Mouse (Mus musculus) stomach, embryonic 15.5 days (tissue): ENCODE measurements around the gene Hoxd9. TPM values are rescaled to one million over a fixed set of nuclear protein-coding genes. Genes with fewer than 3 reads are reported as not detected.

Experiments
- ATAC-seq: fragments of 200-750 bp; cut with Nextera tagmentation; 2 replicates; pipeline ENCODE4 v1.8.0; 2017; ENCODE audit warnings: low read depth, moderate number of reproducible peaks, moderate TSS enrichment; ENCODE audit not compliant: insufficient read depth, low FRiP score
- H3K27ac ChIP-seq: fragments of 300-500 bp; sonication (generic); 2 replicates; pipeline ENCODE4 v1.5.1; 2015; ENCODE audit warnings: mild to moderate bottlenecking, inconsistent platforms
- H3K27me3 ChIP-seq: fragments of 300-500 bp; sonication (generic); replicated peaks from 2 replicates; pipeline ENCODE4 v1.6.1; 2015; ENCODE audit warnings: inconsistent platforms
- H3K36me3 ChIP-seq: fragments of 300-500 bp; sonication (generic); 2 replicates; pipeline ENCODE4 v1.6.1; 2015; ENCODE audit warnings: inconsistent platforms
- H3K4me1 ChIP-seq: fragments of 300-500 bp; sonication (generic); 2 replicates; pipeline ENCODE4 v1.6.1; 2015; ENCODE audit warnings: inconsistent platforms
- H3K4me2 ChIP-seq: fragments of 300-500 bp; sonication (generic); 2 replicates; pipeline ENCODE4 v1.6.1; 2015; ENCODE audit warnings: mild to moderate bottlenecking, inconsistent platforms
- H3K4me3 ChIP-seq: fragments of 300-500 bp; sonication (generic); replicated peaks from 2 replicates; pipeline ENCODE4 v1.5.1; 2015; ENCODE audit warnings: inconsistent platforms
- H3K9ac ChIP-seq: fragments of 300-500 bp; sonication (generic); 2 replicates; pipeline ENCODE4 v1.6.1; 2015; ENCODE audit warnings: inconsistent platforms
- H3K9me3 ChIP-seq: fragments of 300-500 bp; sonication (generic); 2 replicates; pipeline ENCODE4 v1.6.1; 2016; ENCODE audit warnings: inconsistent platforms
- WGBS: fragments of 180-500 bp; shearing (Covaris S2); methylation state at CpG from one replicate; pipeline ENCODE4 v1.1.7; 2015; 5-methylcytosine and 5-hydroxymethylcytosine counted together
- polyA plus RNA-seq: library from polyadenylated mRNA; unstranded; fragments of >200 nt; fragmentation: Nextera tagmentation; extraction: Ambion mirVana; gene quantifications from 2 replicates; pipeline ENCODE4 v1.2.1, GENCODE M21; 2015

Hoxd9 gene
- polyA plus RNA-seq, 1 experiment from 2014 or later, result 1.3 TPM

DNA sequence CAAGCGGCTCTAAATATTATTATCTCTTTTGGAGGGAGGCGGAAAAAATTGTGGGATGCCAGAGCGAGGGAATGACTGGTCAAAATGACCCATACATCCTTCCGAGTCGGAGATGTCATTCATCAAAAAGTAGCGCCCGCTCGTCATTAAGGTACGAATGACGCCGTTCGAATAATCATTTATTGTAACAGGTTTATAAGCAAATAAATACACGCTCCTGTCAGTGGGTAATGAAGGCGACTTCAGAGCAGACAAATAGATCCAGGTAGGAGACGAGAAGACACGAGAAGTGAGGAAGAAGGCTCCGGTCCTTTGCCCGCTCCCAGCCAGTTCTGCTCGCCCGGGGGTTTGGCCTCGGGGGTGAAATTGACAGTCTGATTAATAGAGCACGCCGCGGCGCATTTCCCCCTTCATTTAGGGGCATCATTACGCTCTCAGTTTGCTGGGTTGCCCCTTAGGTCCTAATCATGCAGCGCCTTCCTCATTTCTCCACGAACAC lies 38.0 kb upstream of the Hoxd9 start, which contains the start of gene Evx2:
Gene Evx2 (minus strand): TSS at position 51 of the 499 bp plus-strand sequence.
- no peaks in the 10 kb centered on the region for H3K36me3 ChIP-seq
- peaks cover 12% of the 10 kb centered on the region for H3K4me1 ChIP-seq
- WGBS, result 3% methylated on average over 28 of the region's 28 CpGs
- H3K9me3 ChIP-seq, result no peaks in the 10 kb centered on the region
- no peak within 1 kb of the TSS for H3K9ac ChIP-seq
- H3K27ac ChIP-seq, result no peak within 1 kb of the TSS
- H3K4me2 ChIP-seq, result no peak within 1 kb of the TSS
- no peak for ATAC-seq
- peaks cover 88% of the 10 kb centered on the region for H3K27me3 ChIP-seq
- H3K4me3 ChIP-seq, result no peak within 1 kb of the TSS

DNA sequence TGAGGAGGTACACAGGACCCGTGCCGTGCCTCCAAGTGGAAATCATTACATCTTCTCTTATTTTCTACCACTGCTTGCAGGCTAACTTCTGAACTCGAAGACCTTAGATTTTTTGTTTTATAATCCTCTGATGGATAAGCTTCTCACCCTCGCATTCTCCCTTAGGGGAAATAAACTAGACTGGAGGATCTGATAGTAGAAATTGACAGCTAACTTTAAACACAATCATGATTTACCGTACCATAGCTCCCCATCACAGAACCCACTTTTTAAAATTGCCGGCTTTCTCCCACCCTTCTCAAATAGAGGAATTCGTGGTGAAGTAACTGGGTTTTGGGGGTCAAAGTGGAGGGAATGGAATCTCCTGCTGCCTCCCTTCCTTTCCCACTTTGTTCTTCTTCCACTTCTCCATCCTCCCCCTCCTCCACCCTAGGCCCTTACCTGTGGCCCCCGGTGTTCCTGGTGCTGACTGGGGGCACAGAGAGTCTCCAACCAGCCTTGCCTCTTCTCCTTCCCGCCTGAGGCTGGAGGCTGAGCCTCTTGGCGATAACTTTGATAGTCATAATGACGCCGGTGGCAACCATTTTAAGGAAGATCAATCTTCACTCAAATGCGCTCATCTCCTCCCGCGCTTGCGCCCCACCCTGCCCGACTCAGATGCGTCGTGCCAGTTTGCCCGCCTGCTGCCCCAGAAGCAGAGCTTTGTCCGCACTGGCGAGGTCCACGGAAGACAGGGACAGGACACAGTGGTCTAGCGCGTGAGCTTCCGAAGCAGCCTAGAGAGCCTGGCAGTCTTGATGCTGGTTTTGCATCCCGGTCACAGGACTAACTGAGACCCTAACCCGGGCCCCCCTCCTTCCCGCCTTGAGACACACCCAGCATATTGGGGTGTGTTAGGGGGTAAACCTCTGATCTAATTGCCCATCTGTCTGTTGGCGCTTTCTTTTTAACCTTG lies 36.8 kb upstream of the Hoxd9 start:
- no peak overlapping the region for H3K27ac ChIP-seq
- no peak for ATAC-seq

DNA sequence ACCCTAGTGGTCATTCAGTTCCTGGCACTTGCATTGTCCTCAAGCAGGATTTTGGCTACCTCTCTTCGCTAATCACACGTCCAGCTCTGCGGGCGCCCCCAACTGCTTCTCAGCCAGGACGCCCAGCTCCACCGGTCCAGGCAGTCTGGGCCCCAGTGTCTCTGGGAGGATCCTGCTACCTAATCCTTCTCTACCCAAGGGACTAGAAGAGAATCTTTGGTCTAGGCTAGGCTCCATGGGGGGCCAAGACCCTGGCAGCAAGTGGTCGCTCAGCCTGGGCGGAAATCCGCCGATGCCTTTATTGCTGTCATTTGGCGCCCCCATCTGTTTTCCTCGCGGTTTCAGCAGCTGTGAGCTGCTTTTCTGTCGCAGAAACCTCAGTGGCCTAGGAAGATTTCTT lies 35.8 kb upstream of the Hoxd9 start:
- ATAC-seq, result no peak
- H3K36me3 ChIP-seq, result no peaks in the 10 kb centered on the region

More for the DNA sequence above, 36.8 kb upstream of the Hoxd9 start:
- H3K36me3 ChIP-seq, result no peaks in the 10 kb centered on the region
- H3K9me3 ChIP-seq, result no peaks in the 10 kb centered on the region
- no peak overlapping the region for H3K4me3 ChIP-seq
- 2% methylated on average over 30 of the region's 30 CpGs for WGBS
- no peak overlapping the region for H3K9ac ChIP-seq
- no peak overlapping the region for H3K4me2 ChIP-seq
- peaks cover 7% of the 10 kb centered on the region for H3K4me1 ChIP-seq
- H3K27me3 ChIP-seq, result peaks cover 86% of the 10 kb centered on the region

DNA sequence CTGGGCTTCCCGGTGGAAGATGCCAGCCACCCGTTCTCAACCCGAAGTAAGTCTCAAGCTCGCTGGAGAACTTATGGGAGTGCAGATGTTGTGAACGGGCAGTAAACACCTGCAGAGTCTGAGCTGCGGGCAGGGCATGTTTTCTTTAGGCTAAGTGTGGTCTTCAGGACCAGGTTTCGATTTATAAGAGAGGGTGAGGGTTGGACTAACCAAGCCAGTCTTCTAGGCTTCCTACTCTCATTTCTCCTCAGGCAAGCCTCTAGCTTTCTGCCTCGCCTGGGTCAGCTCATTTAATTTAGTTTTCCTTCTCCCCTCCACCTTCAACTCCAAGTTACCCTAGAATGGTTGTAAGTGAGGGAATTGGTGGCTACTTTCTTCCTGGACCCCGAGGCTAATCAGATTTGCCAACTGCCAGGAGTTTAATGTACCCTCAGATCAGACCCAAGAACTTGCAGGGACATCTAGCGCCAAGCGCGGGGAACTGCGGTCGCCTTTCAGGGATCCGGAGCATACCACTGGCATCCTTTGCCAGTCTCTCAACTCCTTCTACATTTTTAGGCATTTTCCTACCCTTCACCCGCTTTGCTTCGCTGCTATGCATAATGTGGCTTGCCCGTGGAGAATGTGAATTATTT lies 34.1 kb upstream of the Hoxd9 start:
- H3K27me3 ChIP-seq, result peaks cover 89% of the 10 kb centered on the region
- no peak for ATAC-seq

More for the DNA sequence above, 35.8 kb upstream of the Hoxd9 start:
- Histone ChIP-seq H3K9ac (no peak overlapping the region), H3K4me1 (peaks cover 2% of the 10 kb centered on the region; the same call in 1 of the 2 replicates), H3K27ac (no peak overlapping the region), H3K4me3 (peak overlapping the region; percentile 22; the same call in 1 of the 2 replicates), H3K4me2 (peak overlapping the region; percentile 41; the same call in 1 of the 2 replicates), H3K9me3 (no peaks in the 10 kb centered on the region), H3K27me3 (peaks cover 86% of the 10 kb centered on the region)
- WGBS, result 1% methylated on average over 14 of the region's 14 CpGs

DNA sequence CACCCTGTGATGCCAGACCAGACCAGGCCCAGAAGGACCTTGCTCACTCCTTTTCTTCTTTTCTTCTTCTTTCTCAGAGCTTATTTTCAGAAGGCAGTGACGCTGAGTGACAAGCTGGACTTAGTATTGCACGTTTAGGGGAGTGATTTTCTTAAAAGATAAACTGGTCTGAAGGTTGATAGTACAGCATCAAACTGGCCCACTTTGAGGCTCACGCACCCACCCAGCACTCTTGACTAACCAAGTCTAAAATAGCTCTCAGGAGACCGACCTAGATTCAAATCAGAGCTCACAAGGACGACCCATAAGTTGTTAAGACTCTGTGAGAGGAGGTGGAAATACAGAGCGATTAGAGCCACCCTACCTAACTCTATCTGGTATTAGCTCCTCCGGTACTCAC lies 31.1 kb upstream of the Hoxd9 start:
- Histone ChIP-seq H3K27me3 (peaks cover 92% of the 10 kb centered on the region), H3K9ac (no peak overlapping the region), H3K36me3 (no peaks in the 10 kb centered on the region), H3K27ac (no peak overlapping the region), H3K9me3 (no peaks in the 10 kb centered on the region), H3K4me3 (no peak overlapping the region), H3K4me1 (peaks cover 13% of the 10 kb centered on the region), H3K4me2 (no peak overlapping the region)
- WGBS, result 4% methylated on average over 7 of the region's 7 CpGs
- no peak for ATAC-seq

More for the DNA sequence above, 34.1 kb upstream of the Hoxd9 start:
- WGBS, result 4% methylated on average over 18 of the region's 18 CpGs
- no peak overlapping the region for H3K9ac ChIP-seq
- H3K4me3 ChIP-seq, result no peak overlapping the region
- no peaks in the 10 kb centered on the region for H3K9me3 ChIP-seq
- H3K4me1 ChIP-seq, result peaks cover 10% of the 10 kb centered on the region
- no peak overlapping the region for H3K4me2 ChIP-seq
- H3K27ac ChIP-seq, result no peak overlapping the region
- no peaks in the 10 kb centered on the region for H3K36me3 ChIP-seq

DNA sequence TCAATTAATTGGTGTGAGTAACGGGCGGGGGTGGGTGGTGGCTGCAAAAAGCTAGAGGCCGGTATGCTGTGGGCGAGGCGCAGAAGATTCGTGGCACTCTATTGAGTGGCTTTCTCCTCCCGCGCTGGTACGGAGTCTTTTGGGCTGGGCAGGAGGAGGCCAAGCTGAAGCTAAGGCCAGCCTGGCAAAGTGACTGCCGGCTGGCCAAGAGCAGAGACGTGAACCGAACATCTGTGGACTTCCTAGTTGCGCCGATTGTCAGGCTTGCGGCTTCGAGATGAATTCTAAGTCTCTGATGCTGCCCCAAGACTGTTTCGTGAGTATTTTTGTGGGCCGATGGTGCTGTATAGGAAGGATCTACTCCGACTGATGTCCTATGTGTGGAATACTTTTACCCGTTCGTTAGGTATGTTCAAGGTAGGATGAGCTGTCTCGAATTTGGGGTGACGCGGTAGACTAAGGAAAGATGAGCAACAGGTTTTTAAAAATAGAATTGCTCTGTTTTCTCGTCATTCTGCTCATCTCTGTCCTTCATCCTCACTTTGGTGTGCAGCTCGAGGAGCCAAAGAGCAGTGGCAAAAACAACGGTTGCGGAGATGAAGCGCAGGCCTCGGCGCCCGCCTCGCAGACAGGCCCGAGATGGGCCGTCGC lies 30.2 kb upstream of the Hoxd9 start:
- H3K27ac ChIP-seq, result no peak overlapping the region
- H3K4me1 ChIP-seq, result peaks cover 10% of the 10 kb centered on the region
- H3K36me3 ChIP-seq, result no peaks in the 10 kb centered on the region
- peak overlapping the region; percentile 76; the same call in 1 of the 2 replicates for H3K4me2 ChIP-seq
- no peak for ATAC-seq
- H3K9me3 ChIP-seq, result no peaks in the 10 kb centered on the region
- peak overlapping the region; percentile 39; the same call in 1 of the 2 replicates for H3K4me3 ChIP-seq
- 2% methylated on average over 36 of the region's 36 CpGs for WGBS
- H3K27me3 ChIP-seq, result peaks cover 91% of the 10 kb centered on the region
- no peak overlapping the region for H3K9ac ChIP-seq

DNA sequence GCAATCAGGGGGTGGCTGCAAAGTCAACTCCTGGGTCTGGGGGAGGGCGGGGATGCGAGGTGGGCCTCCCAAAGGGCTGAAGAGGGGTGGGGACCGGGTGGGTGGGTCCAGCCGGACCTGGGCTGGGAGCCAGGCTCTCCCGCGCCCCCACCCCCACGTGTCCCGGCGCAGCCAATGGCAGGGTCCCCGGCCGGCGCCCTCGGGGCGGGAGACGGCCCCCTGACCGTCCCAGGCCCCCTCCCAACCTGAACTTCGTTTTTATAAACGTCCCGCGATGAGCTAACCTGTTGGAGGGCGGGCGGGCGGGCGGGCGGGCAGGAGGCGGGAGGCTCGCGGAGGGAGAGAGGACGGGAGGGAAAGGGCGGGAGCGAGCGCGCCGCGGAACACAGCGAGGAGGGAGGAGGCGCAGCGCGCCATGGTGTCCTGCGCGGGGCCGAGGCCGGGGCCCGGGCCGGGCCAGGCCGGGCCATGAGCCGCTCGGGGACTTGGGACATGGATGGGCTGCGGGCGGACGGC lies 29.6 kb upstream of the Hoxd9 start, which contains the start of gene Hoxd13:
Gene Hoxd13 (plus strand): TSS at position 469 of the 516 bp plus-strand sequence.
- Histone ChIP-seq H3K9me3 (no peaks in the 10 kb centered on the region), H3K27ac (no peak within 1 kb of the TSS), H3K27me3 (peaks cover 90% of the 10 kb centered on the region), H3K4me1 (peaks cover 14% of the 10 kb centered on the region), H3K4me3 (peak within 1 kb of the TSS; percentile 39), H3K9ac (no peak within 1 kb of the TSS), H3K4me2 (peak within 1 kb of the TSS; percentile 76), H3K36me3 (no peaks in the 10 kb centered on the region)
- WGBS, result 1% methylated on average over 40 of the region's 51 CpGs
- ATAC-seq, result 0 out of 2 replicates have a peak, but pooled peaks have one; percentile 47

DNA sequence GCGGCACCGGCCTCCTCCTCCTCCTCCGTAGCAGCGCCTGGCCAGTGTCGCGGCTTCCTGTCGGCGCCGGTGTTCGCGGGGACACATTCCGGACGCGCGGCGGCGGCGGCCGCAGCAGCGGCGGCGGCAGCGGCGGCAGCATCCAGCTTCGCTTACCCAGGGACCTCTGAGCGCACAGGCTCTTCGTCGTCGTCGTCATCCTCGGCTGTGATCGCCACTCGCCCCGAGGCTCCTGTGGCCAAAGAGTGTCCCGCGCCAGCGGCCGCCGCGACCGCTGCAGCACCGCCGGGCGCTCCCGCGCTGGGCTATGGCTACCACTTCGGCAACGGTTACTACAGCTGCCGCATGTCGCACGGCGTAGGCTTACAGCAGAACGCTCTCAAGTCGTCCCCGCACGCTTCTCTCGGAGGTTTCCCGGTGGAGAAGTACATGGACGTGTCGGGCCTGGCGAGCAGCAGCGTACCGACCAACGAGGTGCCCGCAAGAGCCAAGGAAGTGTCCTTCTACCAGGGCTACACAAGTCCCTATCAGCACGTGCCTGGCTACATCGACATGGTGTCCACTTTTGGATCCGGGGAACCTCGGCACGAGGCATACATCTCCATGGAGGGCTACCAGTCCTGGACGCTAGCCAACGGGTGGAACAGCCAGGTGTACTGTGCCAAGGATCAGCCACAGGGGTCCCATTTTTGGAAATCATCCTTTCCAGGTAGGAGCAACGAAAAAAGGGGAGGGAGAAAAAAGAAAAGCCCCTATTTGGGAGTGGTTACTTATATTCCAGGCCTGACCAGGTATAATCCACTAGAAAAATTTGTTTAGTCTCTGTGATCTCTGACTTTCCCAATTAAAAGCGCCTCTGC lies 28.9 kb upstream of the Hoxd9 start:
- H3K9ac ChIP-seq, result no peak overlapping the region
- no peaks in the 10 kb centered on the region for H3K36me3 ChIP-seq
- under 1% methylated on average over 73 of the region's 74 CpGs for WGBS
- peak overlapping the region; percentile 76 for H3K4me2 ChIP-seq
- peaks cover 15% of the 10 kb centered on the region for H3K4me1 ChIP-seq
- no peaks in the 10 kb centered on the region for H3K9me3 ChIP-seq
- H3K27me3 ChIP-seq, result peaks cover 90% of the 10 kb centered on the region
- H3K27ac ChIP-seq, result no peak overlapping the region
- H3K4me3 ChIP-seq, result peak overlapping the region; percentile 39
- ATAC-seq, result no peak

DNA sequence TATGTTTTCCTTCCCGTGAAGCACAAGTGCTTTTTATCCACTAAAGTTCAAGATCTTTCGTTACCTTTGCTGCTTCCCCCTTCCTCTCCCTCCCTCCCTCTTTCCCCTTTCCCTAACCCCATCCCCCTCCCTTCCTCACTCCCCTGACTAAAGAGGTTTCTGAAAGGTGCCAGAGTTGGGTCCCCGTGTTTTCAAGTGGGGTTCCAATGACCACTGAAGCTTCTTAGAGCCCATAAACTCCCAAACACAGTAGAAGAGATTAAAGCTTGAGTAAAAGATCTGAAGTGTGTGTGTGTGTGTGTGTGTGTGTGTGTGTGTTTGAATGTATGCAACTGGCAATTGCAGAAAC lies 28.3 kb upstream of the Hoxd9 start:
- no peaks in the 10 kb centered on the region for H3K9me3 ChIP-seq
- H3K4me2 ChIP-seq, result no peak overlapping the region
- no peak overlapping the region for H3K4me3 ChIP-seq
- no peak overlapping the region for H3K9ac ChIP-seq
- no peaks in the 10 kb centered on the region for H3K36me3 ChIP-seq
- peaks cover 90% of the 10 kb centered on the region for H3K27me3 ChIP-seq
- no peak for ATAC-seq
- H3K27ac ChIP-seq, result no peak overlapping the region
- WGBS, result 1% methylated on average over 3 of the region's 3 CpGs
- peaks cover 15% of the 10 kb centered on the region for H3K4me1 ChIP-seq

DNA sequence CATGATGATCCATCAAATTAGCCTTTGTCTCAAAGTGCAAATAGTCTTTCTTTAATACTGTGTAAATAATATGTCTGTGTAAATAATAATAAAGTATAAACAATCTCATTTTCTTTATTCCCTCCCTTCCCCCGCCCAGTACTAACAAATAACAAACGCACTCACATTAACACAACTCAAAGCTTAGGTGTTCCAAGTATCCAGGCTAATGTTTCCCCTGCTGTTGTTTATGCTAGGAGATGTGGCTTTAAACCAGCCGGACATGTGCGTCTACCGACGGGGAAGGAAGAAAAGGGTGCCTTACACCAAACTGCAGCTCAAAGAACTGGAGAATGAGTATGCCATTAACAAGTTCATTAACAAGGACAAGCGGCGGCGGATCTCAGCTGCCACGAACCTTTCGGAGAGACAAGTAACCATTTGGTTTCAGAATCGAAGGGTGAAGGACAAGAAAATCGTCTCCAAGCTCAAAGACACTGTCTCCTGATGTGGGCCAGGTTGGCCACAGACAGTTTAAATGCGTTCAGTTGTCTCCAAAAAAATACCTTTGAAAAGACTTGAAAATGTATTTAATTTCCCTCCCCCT lies 27.8 kb upstream of the Hoxd9 start:
- H3K27me3 ChIP-seq, result peaks cover 90% of the 10 kb centered on the region
- peaks cover 15% of the 10 kb centered on the region for H3K4me1 ChIP-seq
- no peaks in the 10 kb centered on the region for H3K36me3 ChIP-seq
- H3K27ac ChIP-seq, result no peak overlapping the region
- WGBS, result 3% methylated on average over 14 of the region's 14 CpGs
- no peak for ATAC-seq
- no peak overlapping the region for H3K4me3 ChIP-seq
- H3K4me2 ChIP-seq, result no peak overlapping the region
- H3K9ac ChIP-seq, result no peak overlapping the region
- H3K9me3 ChIP-seq, result no peaks in the 10 kb centered on the region
